Mouse (Mus musculus) 3T3-L1 (cell line): ENCODE measurements around the gene Krt28.

ENCODE experiments used
- DNase-seq: peaks from one replicate; pipeline ENCODE4 v3.0.0-alpha.2; 2015; ENCODE audit warnings: low read depth, low spot score

The Krt28 gene

DNA sequence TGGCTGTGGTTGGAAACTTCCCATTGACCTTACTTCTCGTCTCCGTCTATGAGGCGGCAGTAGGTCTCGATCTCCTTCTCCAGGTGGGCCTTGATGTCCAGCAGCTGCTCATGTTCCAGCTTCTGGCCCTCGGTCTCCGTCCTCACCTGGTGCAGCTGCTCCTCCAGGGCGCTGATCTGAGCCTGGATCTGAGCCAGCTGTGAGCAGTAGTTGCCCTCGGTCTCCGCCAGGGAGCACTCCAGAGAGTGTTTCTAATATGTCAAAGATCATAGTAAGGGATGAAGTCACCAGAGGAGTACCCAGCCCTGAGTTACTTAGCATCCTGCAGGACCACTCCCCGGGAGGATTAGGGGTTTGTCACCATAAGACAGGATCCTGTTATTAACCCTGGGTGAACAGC lies 7.9 kb downstream of the Krt28 start:
- DNase-seq = peak; percentile 13

DNA sequence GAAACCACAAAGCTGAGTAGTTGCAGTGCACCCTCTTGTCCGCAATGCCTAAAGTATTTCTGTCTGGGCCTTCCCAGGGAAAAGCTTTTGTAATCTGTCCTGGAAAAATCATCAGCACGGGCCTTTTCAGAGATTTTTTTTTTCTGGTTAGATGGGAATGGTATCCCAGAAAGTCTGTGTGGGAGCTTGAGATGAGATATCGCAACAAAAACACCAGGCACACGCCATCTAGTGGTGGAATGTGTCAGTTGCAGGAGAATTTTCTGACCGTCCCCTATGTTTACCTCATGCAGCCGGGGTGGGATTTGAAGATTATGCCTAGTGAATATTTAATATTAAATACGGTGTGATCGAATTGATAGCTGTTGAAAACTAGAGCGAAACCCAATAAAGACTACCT lies 10.3 kb downstream of the Krt28 start:
- peak; percentile 74 for DNase-seq

DNA sequence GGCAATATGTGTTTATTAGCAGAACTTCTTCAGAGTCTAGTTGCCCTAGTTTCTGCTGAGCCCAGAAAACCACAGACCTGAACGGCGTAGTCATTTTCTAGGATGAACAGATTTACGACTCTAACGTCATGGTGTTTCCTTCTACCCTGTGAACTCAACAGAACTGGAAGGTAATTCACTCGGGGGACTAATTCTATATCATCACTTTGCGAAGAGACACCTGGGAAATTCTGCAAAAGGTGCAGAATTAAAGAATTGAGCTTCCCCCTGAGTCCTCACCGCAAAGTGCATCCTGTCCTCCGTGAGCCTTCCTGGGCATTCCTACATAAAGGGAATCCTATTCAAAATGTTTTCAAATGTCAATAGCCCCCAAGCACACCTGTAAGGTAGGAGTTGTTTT lies 13.3 kb downstream of the Krt28 start:
- DNase-seq = no peak

DNA sequence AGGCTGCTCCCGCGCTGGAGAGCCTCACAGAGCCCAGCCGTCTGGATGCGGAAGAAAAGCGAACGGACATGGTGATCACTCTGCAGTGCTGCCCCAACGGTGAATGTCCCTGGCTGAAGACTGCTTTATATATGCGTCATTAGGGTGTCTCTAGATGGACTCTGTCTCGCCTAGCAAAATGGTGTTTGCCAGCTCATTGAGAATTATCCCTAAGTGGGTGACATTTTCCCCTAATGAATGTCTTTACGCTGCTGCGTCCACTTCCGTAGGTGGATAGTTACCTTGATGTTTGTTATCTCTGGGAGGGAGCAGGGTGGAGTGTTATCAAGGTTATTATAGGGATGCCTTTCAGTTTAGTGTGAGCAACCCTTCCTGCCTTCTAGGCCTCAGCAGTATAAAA lies 23.7 kb downstream of the Krt28 start, which contains the start of gene Krt27:
Krt27 (minus strand) TSS at position 101 of the 400 bp plus-strand sequence.
- no peak for DNase-seq

DNA sequence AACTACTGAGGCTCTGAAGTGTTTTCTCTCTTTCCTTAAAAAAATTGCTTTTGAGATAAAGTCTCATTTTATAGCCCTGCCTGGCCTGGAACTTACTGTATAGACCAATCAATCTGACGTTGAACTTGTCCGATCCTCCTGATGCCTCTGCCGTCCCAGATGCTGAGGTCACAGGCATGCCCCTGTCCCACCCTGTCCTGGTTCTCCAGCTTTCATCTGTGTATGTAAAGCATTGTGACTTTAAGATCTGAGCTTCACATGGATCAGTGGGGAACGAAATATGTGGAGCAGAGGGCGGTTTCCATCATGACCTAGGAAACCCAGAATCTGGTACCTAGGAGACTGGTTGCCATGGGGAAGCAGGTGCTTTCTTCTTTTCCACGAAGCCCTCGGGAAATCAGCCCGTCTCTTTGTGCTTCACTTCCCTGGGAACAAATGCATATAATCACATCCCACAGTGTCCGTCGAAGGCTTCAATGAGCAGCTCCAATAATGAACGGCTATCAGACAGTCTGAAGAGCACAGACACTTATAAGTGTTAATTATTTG lies 35.3 kb downstream of the Krt28 start:
- no peak for DNase-seq

DNA sequence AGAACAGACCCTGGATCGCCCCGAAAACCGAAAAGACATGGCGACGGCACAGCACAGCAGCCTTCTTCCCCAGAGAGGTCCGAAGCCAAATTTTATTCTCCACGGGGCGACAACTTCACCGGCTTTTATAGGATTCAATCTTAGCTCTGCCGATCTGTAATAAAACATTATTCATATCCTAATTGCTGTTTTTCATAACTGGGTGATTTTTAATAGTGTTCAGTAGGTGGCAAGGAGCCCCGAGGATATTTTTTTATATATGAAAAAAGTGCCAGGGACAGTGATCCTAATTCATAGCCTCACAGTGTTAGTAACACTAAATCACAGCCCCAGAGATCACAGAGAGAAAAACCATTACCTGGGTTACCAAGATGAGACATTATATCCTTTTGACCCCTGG lies 36.8 kb downstream of the Krt28 start, which contains the start of gene Krt26:
Krt26 (minus strand) TSS at position 101 of the 400 bp plus-strand sequence.
- DNase-seq = no peak

DNA sequence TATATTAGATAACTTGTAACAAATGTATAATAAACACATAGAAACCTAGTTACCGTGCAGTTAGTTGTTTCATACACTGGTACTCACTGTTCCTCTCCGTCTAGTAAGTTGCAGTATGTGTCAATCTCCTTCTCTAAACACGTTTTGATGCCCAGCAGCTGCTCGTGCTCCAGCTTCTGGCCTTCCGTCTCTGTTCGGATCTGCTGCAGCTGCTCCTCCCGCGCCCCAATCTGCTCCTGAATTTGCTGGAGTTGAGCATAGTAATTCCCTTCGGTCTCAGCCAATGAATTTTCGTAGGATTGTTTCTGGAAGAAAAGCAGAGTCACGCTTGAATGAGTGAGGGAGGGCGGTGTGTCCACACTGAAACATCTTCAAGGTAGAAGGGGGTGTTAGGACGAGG lies 41.3 kb downstream of the Krt28 start:
- no peak for DNase-seq

DNA sequence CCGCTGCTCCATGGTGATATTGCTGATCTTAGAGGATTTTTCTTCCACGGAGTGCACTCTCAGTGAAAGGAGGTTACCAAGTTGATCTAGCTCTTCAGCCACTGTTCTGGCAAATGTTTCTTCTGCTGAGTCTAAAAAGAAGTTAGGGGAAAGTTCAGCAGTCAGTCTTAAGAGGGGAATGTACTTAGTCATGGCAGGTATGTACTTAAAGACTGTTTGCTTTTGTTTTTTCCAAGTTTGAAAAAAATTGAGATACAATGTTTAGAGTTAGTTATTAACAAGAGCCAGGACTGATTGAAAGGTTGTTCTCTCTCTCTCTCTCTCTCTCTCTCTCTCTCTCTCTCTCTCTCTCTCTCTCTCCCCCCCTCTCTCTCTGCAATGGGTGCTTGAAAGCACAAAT lies 45.0 kb downstream of the Krt28 start:
- DNase-seq = no peak

DNA sequence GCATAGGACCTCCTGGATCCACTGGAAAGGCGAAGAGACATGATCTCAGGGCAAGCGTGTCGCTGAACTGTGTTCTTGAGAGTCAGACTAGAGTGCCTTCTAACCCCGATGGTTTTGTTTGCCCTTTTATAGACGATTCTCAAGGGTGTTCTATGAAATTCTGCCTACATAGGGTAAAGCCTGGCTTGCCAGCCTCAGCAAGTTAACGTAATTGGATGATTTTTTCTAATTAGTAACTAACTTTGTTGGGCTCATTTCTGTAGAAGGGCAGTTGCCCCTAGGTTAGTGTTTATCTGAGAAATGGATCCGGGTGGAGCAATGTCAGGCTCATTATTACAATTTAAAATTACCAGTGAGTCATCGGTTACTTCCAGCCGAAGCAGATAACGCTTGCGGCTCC lies 51.9 kb downstream of the Krt28 start, which contains the start of gene Krt25:
Krt25 (minus strand) TSS at position 101 of the 400 bp plus-strand sequence.
- no peak for DNase-seq

DNA sequence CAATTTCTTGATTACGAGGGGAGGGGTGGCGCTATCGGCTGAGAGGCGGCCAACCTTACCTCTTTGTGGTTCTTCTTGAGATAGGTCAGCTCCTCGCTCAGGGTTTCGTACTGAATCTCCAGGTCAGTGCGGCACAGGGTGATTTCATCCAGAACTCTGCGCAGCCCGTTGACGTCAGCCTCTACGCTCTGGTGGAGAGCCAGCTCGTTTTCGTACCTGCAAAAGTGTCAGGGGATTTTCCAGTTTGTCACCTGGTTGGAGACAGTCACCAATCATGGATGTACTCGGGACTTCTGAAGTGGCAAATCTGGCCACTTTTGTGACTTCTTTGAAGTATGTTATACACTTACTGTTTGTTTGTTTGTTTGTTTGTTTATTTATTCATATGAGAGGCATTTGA lies 53.6 kb downstream of the Krt28 start:
- DNase-seq = no peak

DNA sequence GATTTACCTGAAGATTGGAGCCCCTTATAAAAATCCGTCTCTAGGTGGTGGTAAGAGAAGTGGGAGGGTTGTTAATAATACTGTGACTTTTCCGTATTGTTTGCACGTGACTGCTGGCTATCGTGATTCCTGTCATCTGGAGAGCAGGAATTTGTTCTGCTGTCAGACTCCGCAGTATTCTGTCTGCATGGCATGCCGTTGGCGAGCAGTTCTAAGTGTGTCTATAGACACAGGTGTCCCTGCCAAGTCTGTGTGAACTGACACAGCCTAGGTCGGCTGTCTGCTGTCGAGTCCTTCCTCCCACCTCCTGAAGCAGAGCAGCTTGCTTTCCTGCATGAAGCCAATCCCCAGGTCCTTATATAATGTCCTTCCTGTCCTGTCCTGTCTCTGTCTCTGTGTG lies 55.6 kb downstream of the Krt28 start:
- no peak for DNase-seq

DNA sequence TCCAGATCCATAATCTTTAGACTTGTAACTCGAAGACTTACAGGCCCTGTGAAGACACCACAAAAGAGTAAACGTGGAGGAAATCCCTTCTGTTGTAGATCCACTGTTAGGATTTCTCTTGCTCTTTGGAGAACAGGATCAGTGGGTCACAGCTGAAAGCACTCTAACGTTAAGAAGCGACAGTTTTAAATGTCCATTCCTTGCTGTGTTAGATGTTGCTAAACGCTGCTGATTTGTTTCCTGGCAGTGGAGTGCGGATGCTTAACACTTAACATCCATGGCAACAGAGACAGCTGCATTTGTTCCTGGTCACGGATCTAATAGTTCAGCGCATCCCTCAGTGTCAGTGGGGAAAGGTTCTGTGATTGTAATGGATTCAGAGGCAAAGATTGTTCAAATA lies 58.2 kb downstream of the Krt28 start:
- no peak for DNase-seq
